Mouse (Mus musculus): ENCODE measurements around the gene Mrpl51.

The Mrpl51 gene

GRCm38 (mm10) chr6:125191332-125192015 is at the start of gene Mrpl51, which contains the start of gene Ncapd2:
Gene Mrpl51, plus strand, starts transcription at chr6:125191801.
Gene Ncapd2, minus strand, starts transcription at chr6:125191701.
- DNase-seq = peak; percentile 98

- no peak for DNase-seq
These were observed 49.2 kb upstream of the Mrpl51 start for GRCm38 (mm10) chr6:125142436-125142835.

GRCm38 (mm10) chr6:125143128-125143527 is 48.5 kb upstream of the Mrpl51 start:
- no peak for DNase-seq

- DNase-seq = peak; percentile 60
These were observed 47.7 kb upstream of the Mrpl51 start for GRCm38 (mm10) chr6:125143904-125144303.

- DNase-seq = peak; percentile 96
These were observed 46.6 kb upstream of the Mrpl51 start, which contains the start of gene Iffo1 for GRCm38 (mm10) chr6:125145001-125145400. Gene Iffo1, plus strand, starts transcription at chr6:125145241.

- no peak for DNase-seq
These were observed 46.1 kb upstream of the Mrpl51 start for GRCm38 (mm10) chr6:125145479-125145951.

- no peak for DNase-seq
These were observed 45.5 kb upstream of the Mrpl51 start for GRCm38 (mm10) chr6:125146148-125146547.

- DNase-seq = peak; percentile 49
These were observed 44.8 kb upstream of the Mrpl51 start for GRCm38 (mm10) chr6:125146797-125147196.

GRCm38 (mm10) chr6:125147329-125147728 is 44.3 kb upstream of the Mrpl51 start:
- no peak for DNase-seq

- peak; percentile 52 for DNase-seq
These were observed 43.2 kb upstream of the Mrpl51 start for GRCm38 (mm10) chr6:125148251-125148925.

- peak; percentile 70 for DNase-seq
These were observed 42.6 kb upstream of the Mrpl51 start for GRCm38 (mm10) chr6:125148926-125149568.

- DNase-seq = no peak
These were observed 42.0 kb upstream of the Mrpl51 start for GRCm38 (mm10) chr6:125149569-125149950.

GRCm38 (mm10) chr6:125152212-125153017 is 39.2 kb upstream of the Mrpl51 start:
- DNase-seq = no peak

- no peak for DNase-seq
These were observed 38.6 kb upstream of the Mrpl51 start for GRCm38 (mm10) chr6:125153018-125153389.

GRCm38 (mm10) chr6:125153682-125154081 is 37.9 kb upstream of the Mrpl51 start:
- no peak for DNase-seq

- no peak for DNase-seq
These were observed 37.1 kb upstream of the Mrpl51 start for GRCm38 (mm10) chr6:125154550-125154949.

GRCm38 (mm10) chr6:125155262-125155661 is 36.3 kb upstream of the Mrpl51 start:
- DNase-seq = no peak

- DNase-seq = no peak
These were observed 35.1 kb upstream of the Mrpl51 start for GRCm38 (mm10) chr6:125156491-125156890.

GRCm38 (mm10) chr6:125156903-125157614 is 34.5 kb upstream of the Mrpl51 start:
- DNase-seq = no peak

- no peak for DNase-seq
These were observed 32.6 kb upstream of the Mrpl51 start for GRCm38 (mm10) chr6:125158944-125159492.

- DNase-seq = no peak
These were observed 31.6 kb upstream of the Mrpl51 start for GRCm38 (mm10) chr6:125159773-125160557.
